Mouse (Mus musculus) cerebellum, adult (tissue): Measurements from ENCODE around the gene Far1.
A peak's percentile ranks its signal among the peaks of the same experiment; 100 is the strongest.

Experiments used
- ATAC-seq: cut with Nextera tagmentation; 2 replicates; pipeline ENCODE4 v1.9.2; 2017; ENCODE audit warnings: mild to moderate bottlenecking, moderate library complexity, mixed read lengths; ENCODE audit not compliant: insufficient number of reproducible peaks, low FRiP score, low TSS enrichment

Gene Far1

DNA sequence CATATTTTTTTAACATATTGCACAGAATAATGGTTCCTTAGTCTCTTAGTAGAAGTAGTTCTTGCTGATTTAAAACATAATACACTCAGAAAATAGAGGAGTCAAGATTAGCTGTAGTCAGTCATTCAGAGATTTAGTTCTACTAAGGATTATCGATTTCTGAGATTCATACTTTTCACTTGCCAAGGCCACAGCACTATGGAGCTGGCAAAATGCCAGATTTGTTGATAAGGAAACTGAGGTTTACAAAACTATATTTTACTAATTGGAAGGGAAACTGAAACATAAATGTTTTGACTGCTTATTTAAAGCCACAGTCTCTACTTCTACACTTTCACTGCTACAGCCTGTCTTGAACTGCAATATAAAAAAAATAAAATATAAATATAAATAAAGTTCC lies 53.3 kb downstream of the Far1 start:
- ATAC-seq = no peak

DNA sequence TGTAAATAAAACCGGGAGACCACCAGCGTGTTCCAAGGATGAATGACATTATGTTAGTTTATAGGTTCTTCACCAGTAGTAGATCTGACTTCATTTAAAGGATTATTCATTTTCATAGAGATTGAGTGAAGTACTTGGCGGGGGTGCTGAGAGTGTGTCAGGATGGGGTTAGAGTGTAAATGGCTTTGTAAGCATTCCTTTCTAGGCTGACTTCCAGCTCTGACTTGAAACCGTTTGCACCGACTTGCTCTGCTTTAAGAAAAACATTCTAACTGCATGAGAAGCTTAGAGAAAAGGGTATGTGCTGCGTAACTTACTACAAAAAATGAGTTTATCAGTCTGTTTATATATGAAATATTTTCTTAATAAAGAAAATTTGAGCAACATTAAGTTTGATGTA lies 57.5 kb downstream of the Far1 start:
- no peak for ATAC-seq

DNA sequence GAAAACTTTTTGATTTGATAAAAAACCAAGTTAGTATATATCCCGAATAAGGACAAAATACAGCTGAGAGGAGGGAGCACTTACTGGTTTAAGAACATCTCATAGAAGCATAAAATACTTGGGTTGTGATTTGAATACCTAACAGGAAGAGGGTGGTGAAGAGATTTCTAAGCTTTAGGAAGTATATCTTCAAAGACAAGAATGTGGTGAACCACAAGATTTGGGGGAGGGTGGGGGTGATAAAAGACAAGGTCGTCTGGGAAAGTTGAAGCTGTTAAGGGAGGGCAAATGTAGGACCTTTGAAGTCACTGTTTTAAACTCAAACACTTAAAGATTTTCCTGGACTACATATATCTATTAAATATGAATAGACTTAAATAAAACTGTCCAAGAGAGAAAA lies 59.1 kb downstream of the Far1 start:
- no peak for ATAC-seq

DNA sequence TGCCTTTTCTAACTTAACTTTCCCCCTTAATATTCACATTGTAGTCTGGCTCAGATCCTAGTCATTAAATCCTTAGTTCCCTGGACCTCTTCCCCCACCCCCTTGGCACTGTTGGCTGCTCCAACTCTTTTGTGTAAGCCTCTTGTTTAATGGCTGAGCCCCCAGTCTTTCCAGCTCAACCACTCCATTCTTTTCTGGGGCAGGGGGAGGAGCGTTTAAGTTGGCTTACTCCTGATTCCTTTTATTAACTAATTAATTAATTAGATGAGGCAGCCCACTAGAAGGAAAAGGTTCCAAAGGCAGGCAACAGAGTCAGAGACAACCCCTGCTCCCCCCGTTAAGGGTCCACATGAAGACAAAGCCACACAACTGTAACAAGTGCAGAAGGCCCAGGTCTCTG lies 68.5 kb downstream of the Far1 start:
- ATAC-seq = no peak

DNA sequence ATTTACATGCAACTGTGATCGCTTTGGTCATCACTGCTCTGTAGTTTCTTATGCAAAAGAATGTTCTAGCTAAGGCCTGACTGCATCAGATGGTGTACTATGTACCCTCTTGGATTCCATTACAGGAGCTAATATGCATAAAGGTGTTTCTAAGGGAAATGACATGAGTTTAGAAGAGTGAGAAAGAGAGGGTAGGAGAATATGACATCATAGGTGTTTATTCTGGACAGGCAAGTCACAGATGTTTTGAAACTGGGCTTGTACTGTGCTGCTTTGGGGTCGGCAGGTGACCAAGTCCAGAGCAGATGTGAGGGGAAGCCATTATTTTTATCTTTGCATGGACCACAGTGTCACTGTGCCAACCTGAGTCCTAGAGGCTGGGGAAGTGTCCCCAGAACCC lies 75.6 kb downstream of the Far1 start:
- ATAC-seq = no peak

DNA sequence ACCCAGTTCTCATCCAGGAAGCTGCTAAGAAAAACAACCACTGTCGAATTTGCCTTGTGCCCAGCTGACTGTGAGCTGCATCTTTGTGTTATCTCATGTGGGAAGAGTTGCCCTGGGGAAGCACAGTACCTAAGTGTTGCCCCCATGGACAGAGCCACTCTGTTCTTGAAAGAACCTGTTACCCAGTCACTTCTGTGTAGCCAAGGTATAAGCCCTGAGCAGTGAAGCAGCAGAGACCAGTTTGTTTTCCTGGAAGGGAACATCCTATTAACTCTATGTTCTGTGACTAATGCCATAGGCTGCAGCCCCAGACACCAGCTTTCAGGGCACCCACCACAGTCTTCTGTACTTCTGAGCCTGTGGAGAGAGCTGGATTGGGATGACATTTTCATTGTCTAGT lies 76.7 kb downstream of the Far1 start:
- ATAC-seq = no peak

DNA sequence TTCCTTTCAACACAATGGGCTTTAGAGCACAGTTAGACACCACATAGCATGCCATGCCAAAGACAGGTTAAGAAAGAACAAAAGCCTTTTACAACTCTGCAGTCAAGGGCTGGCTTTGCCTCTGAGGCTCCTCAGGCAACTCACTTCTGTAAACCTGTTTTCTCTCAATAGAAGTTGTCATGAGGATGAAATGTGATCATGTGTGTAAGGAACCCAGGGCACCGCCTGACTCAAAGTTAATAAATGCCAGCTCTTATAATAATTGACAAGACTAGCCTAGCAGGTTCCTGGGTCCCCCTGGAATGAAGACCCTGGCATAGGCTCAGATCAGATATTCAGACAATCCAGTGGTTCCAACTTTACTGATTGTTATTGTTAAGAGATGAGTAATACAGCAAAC lies 77.5 kb downstream of the Far1 start:
- no peak for ATAC-seq

DNA sequence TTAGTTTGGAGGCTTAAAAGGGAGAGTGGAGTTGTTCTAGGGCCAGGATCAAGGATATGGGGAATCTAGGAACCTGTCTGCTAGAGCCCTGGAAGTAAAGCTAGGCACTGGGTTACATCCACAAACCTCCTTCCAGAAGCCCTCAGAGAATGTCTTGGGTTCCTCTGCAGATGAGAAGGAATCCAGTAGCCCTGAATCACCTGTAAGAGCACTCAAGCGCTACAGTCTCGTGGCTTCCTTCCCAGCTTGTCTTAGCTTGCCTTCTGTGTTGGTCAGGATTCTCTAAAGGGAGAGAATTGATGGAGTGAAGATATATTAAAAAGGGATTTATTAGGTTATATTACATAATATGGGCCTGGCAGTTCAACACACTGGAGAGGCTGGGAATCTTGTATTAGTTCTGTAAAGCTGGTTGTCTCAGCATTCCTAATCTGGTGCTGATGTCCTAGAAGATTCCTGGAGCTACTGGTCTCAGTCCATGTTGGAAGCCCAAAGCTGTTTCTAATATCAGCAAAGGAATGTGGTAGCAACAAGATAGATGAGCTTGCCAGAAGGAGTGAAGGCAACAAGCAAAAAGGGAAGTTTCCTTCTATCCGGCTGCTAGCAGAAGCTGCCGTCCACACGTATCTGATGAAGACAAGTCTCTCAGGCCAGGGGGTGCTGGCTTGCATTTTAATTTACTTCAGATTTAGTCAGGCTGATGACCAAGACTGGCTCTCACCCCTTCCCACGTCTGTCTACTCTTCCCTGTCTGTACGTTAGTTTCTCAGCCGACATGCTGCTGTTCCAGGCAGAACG lies 78.1 kb downstream of the Far1 start:
- no peak for ATAC-seq

DNA sequence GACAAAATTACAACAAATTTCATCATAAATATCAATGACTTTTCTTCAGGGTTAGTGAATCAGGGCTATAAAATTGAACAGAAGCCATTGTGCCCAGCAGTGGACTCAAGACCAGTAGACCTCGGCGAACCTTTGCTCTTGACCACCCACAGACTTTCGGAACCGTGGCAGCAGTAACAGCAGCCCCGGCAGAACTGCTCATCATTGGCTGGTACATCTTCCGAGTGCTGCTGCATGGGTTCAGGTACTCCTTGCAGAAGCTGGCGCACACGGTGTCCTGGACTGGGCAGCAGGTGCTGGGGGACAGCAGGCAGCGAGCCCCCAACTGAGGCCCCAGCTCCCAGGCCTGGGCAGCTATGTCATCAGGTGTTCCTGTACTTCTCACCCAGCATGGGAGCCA lies 79.1 kb downstream of the Far1 start:
- no peak for ATAC-seq

DNA sequence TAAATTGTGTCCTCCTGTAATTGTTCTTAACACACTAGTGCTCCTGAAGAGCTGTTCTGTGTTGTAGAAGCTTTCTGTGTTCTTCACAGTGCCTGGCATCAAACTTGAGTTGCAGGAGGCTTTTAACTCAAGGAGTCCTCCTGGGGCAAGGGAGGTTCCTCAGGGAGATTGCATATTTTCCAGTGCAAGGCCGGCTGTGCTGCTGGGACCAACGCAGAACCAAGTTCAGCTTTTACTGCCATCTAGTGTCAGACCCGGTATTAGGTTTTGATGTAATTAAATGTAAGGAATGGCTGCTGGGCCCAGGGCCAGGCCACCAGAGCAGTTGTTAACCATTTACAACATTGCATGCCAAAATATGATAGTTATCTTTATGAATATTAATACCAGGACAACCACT lies 80.7 kb downstream of the Far1 start:
- ATAC-seq = peak; percentile 80

DNA sequence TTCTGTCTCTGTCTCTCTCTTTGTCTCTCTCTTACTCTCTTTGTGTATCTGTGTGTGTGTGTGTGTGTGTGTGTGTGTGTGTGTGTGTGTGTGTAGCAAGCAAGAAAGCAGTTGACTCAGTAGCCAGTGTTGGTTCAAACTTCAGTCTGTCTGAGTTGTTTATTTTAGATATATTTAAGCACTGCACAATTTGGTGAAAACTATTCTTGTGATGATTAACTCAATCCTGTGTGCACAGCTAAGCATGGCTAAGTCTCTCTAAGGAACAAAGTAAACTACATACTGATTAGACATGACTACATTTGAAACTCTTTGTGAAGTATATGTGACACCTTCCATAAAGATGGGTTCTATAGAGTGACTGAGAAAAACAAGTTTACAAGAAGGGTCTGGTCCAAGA lies 83.6 kb downstream of the Far1 start:
- ATAC-seq = no peak

DNA sequence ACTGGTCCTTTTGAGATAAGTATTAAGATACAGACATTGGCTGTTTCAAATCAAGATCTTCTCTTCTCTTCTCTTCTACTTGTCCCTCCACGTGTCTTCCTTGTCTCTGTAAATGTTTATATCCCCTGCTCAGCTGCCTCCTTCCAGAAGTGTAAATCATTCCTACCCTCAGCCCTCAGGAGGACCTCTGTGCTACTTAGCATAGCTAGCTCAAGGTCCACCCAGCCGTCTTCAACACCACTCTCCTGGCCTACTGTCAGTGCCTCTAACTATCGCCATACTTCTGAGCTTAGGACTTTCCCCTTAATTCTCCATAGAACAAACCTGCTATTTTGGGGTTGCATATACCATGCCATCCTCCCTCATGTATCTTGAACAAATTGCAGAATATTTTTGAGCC lies 88.2 kb downstream of the Far1 start:
- no peak for ATAC-seq

DNA sequence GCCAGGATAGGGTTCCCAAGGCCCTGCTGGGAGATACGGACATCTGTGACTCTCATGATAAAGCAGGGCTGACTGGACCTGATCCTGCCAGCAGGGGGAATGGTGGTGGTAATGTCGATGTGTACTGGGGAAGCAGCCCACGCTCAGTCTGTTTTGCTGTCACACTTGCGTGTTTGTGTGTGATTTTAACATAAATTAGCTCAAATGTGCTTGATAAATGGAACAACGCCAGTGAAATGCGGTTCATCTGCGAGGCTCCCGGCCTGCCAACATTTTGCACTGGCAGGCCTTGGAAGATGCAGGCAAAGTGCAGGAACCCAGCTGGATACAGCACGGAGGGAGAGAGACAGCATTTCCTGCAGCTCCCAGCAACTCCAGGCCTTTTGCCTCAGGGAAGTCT lies 94.3 kb downstream of the Far1 start:
- peak; percentile 83; the same call in 1 of the 2 replicates for ATAC-seq

DNA sequence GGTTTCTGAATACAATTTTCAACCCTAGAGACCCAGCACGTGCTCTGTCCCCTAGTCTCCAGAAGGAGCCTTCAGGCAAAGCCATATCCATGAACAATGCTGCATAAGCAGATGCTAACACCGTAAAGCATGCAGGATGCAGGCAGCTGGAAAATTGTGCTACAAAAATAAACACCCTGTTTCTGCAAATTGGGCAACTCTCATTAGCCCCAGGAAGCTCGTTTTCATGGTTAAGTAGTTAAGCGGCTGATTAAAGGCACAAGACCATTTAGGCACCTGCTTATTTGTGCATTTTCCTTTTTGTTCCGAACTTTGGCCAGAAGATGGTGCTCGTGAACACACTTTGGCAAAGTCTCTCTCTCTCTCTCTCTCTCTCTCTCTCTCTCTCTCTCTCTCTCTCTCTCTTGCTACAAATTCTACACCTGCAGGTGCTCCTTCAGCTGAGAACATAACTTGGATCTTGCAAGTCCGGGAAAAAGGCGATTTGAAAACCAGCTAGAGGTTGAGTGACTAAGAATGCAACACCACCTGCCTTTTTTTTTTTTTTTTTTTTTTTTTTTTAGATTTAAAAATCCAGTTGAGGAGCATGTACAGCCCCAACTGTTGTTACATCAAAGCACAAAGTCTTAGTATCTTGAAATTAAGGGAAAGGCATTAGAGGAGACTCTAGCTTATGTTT lies 95.5 kb downstream of the Far1 start:
- ATAC-seq = no peak

DNA sequence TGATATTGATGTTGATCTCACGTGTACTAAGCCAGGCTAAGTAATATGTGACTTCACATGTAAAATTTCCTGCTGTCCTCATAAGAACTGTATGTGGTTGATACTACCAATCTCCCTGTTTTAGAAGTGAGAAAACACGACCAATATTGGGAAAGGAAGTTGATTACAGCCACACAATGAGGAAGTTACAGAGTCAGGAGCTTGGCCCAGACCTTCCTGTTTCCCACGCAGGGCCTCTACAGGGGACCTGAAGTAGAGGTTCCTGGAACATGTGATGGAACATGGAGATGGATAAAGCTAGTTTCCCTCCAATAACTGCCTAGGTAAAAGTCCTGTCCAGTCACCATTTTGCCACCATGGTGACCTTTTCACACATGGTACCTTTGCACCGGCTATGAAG lies 99.0 kb downstream of the Far1 start:
- ATAC-seq = no peak

DNA sequence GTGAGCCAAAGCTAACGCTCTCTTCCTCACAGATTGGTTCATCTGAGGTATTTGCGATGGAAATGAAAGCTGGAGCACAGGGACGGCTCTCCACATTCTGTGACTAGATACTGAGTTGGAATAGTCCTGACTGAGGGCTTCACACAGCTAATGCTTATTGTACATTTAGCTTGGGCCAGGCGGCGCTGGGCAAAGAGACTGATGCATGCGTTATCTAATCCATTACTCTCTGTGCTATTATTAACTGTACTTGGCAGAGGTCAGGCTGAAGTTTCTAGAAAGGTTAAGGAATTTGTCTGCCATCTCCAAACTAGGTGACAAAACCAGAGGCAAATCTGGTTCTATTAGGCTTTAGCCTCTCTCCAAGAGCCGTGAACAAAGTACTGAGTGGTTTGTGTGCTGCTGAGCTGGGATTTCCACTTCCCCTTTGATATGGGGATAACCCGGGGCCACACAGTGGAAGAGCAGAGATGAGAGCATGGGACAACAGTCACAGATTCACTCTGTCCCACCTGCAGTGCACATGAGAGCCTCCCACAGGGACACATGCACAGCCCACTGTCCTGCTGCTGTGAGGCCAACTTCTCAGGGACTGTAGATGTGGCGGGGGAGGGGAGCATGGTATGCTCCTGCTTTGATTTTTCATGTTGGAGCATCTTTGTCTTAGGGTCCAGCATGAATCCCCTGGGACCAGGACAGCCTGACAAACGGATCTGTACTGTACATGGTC lies 100.7 kb downstream of the Far1 start:
- no peak for ATAC-seq

DNA sequence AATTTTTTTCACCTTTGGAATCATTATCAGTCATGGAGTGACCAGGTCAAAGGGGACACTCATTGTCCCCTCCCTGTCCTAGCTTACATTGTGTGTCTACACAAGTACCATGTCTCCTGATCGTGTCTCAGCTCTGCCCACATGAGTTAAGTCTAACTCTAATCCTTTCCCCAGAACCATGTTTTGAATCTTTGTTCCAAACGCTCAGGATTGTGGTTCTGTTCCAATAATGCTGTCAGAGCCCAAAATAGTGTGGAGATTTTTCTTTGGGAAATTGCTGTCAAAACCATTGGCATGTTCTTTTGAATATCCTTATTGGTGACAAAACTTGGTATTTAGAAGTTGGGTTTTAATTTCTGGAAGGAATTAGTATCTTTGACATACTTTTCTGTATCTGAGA lies 105.5 kb downstream of the Far1 start:
- ATAC-seq = no peak

DNA sequence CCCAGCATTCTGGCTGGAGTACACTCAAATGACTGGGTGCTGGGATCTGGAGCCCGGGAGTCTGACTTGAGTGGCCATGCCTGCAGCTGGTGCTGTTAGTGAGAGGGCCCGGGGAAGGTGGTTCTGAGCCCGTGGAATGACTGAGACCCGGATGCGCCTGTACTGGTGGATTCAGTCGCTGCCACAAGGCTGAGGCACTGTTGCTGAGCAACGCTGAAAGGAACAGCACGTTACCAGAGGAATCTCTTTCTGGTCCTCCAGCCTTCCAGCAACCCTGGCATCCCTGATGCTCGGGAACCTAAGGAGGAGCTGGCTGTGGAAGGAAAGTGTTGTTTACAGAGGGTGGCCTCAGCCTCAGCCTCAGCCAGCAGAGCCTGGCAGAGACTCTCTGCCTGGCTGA lies 106.1 kb downstream of the Far1 start:
- no peak for ATAC-seq
